Mouse (Mus musculus): Measurements from ENCODE around the gene Krtap5-5. TPM values are rescaled to one million over a fixed set of nuclear protein-coding genes. Genes with fewer than 3 reads are reported as not detected.

The Krtap5-5 gene
- total and polyA plus RNA-seq, 2 experiments from 2014 or later: not detected

- DNase-seq (ENCODE audit: low spot score): no peak
- ATAC-seq (ENCODE audit: insufficient read depth, low read depth): no peak
- Histone ChIP-seq H3K4me2 (ENCODE audit: low read depth, low read length) (no peak overlapping the region), H3K4me3 (ENCODE audit: low read depth, low read length) (no peak overlapping the region), H3K27ac (ENCODE audit: low read depth) (no peak overlapping the region), H3K9me3 (replicated peaks; ENCODE audit: control insufficient read depth, low read length) (no peaks in the 10 kb centered on the region), H3K36me3 (replicated peaks; ENCODE audit: control insufficient read depth, insufficient read depth, low read length) (no peaks in the 10 kb centered on the region), H3K27me3 (ENCODE audit: control insufficient read depth, insufficient read depth, low read length) (no peaks in the 10 kb centered on the region), H3K4me1 (ENCODE audit: control insufficient read depth, insufficient read depth) (no peaks in the 10 kb centered on the region), H3K9ac (replicated peaks; ENCODE audit: low read depth, low read length) (no peak overlapping the region)
- TF ChIP-seq CTCF (IDR thresholded peaks at IDR 0.05; ENCODE audit: low read depth) (no peak), EP300 (IDR thresholded peaks at IDR 0.05; ENCODE audit: low read depth) (no peak)
Observed at GRCm38 (mm10) chr7:142205488-142205887, 24.3 kb downstream of the Krtap5-5 start.

GRCm38 (mm10) chr7:142201064-142201463 lies 28.7 kb downstream of the Krtap5-5 start, which contains the start of gene Krtap5-3:
Gene Krtap5-3, plus strand, starts transcription at chr7:142201364.
- Histone ChIP-seq H3K4me1 (ENCODE audit: control insufficient read depth, insufficient read depth) (no peaks in the 10 kb centered on the region), H3K27me3 (ENCODE audit: control insufficient read depth, insufficient read depth, low read length) (no peaks in the 10 kb centered on the region), H3K4me3 (ENCODE audit: low read depth, low read length) (no peak within 1 kb of the TSS), H3K4me2 (ENCODE audit: low read depth, low read length) (no peak within 1 kb of the TSS), H3K9me3 (replicated peaks; ENCODE audit: control insufficient read depth, low read length) (no peaks in the 10 kb centered on the region), H3K36me3 (replicated peaks; ENCODE audit: control insufficient read depth, insufficient read depth, low read length) (no peaks in the 10 kb centered on the region), H3K27ac (ENCODE audit: low read depth) (no peak within 1 kb of the TSS), H3K9ac (replicated peaks; ENCODE audit: low read depth, low read length) (no peak within 1 kb of the TSS)
- TF ChIP-seq CTCF (IDR thresholded peaks at IDR 0.05; ENCODE audit: low read depth): no peak
- TF ChIP-seq EP300 (IDR thresholded peaks at IDR 0.05; ENCODE audit: low read depth): no peak
- WGBS: 57% methylated on average over 1 of the region's 1 CpGs
- ATAC-seq (ENCODE audit: insufficient read depth, low read depth) (no peak), DNase-seq (ENCODE audit: low spot score) (no peak)

GRCm38 (mm10) chr7:142198748-142199147 lies 31.0 kb downstream of the Krtap5-5 start:
- no peak overlapping the region for H3K27ac ChIP-seq (ENCODE audit: low read depth)
- 60% methylated on average over 2 of the region's 2 CpGs for WGBS

GRCm38 (mm10) chr7:142190289-142190688 lies 39.5 kb downstream of the Krtap5-5 start, which contains the start of gene Gm10153:
Gene Gm10153, minus strand, starts transcription at chr7:142190389.
- Histone ChIP-seq H3K9me3 (replicated peaks; ENCODE audit: control insufficient read depth, low read length) (no peaks in the 10 kb centered on the region), H3K4me1 (ENCODE audit: control insufficient read depth, insufficient read depth) (no peaks in the 10 kb centered on the region), H3K36me3 (replicated peaks; ENCODE audit: control insufficient read depth, insufficient read depth, low read length) (no peaks in the 10 kb centered on the region), H3K4me2 (ENCODE audit: low read depth, low read length) (no peak within 1 kb of the TSS), H3K4me3 (ENCODE audit: low read depth, low read length) (no peak within 1 kb of the TSS), H3K27me3 (ENCODE audit: control insufficient read depth, insufficient read depth, low read length) (no peaks in the 10 kb centered on the region), H3K27ac (ENCODE audit: low read depth) (no peak within 1 kb of the TSS), H3K9ac (replicated peaks; ENCODE audit: low read depth, low read length) (no peak within 1 kb of the TSS)
- DNase-seq (ENCODE audit: low spot score): no peak
- no peak for ATAC-seq (ENCODE audit: insufficient read depth, low read depth)
- no peak for TF ChIP-seq EP300 (IDR thresholded peaks at IDR 0.05; ENCODE audit: low read depth)
- WGBS: 29% methylated on average over 2 of the region's 2 CpGs

More at GRCm38 (mm10) chr7:142198748-142199147, 31.0 kb downstream of the Krtap5-5 start:
- TF ChIP-seq CTCF (IDR thresholded peaks at IDR 0.05; ENCODE audit: low read depth) (no peak), EP300 (IDR thresholded peaks at IDR 0.05; ENCODE audit: low read depth) (no peak)
- no peaks in the 10 kb centered on the region for H3K36me3 ChIP-seq (replicated peaks; ENCODE audit: control insufficient read depth, insufficient read depth, low read length)
- no peaks in the 10 kb centered on the region for H3K9me3 ChIP-seq (replicated peaks; ENCODE audit: control insufficient read depth, low read length)
- no peak overlapping the region for H3K4me2 ChIP-seq (ENCODE audit: low read depth, low read length)
- H3K27me3 ChIP-seq (ENCODE audit: control insufficient read depth, insufficient read depth, low read length): no peaks in the 10 kb centered on the region
- H3K9ac ChIP-seq (replicated peaks; ENCODE audit: low read depth, low read length): no peak overlapping the region
- H3K4me3 ChIP-seq (ENCODE audit: low read depth, low read length): no peak overlapping the region
- DNase-seq (ENCODE audit: low spot score): no peak
- no peak for ATAC-seq (ENCODE audit: insufficient read depth, low read depth)
- no peaks in the 10 kb centered on the region for H3K4me1 ChIP-seq (ENCODE audit: control insufficient read depth, insufficient read depth)

GRCm38 (mm10) chr7:142188156-142188555 lies 41.6 kb downstream of the Krtap5-5 start:
- DNase-seq (ENCODE audit: low spot score): no peak
- H3K4me2 ChIP-seq (ENCODE audit: low read depth, low read length): no peak overlapping the region
- H3K36me3 ChIP-seq (replicated peaks; ENCODE audit: control insufficient read depth, insufficient read depth, low read length): no peaks in the 10 kb centered on the region
- no peaks in the 10 kb centered on the region for H3K27me3 ChIP-seq (ENCODE audit: control insufficient read depth, insufficient read depth, low read length)
- H3K9me3 ChIP-seq (replicated peaks; ENCODE audit: control insufficient read depth, low read length): no peaks in the 10 kb centered on the region
- 52% methylated on average over 2 of the region's 2 CpGs for WGBS
- H3K4me1 ChIP-seq (ENCODE audit: control insufficient read depth, insufficient read depth): no peaks in the 10 kb centered on the region
- ATAC-seq (ENCODE audit: insufficient read depth, low read depth): no peak
- H3K9ac ChIP-seq (replicated peaks; ENCODE audit: low read depth, low read length): no peak overlapping the region
- no peak for TF ChIP-seq EP300 (IDR thresholded peaks at IDR 0.05; ENCODE audit: low read depth)
- TF ChIP-seq CTCF (IDR thresholded peaks at IDR 0.05; ENCODE audit: low read depth): no peak
- no peak overlapping the region for H3K27ac ChIP-seq (ENCODE audit: low read depth)
- H3K4me3 ChIP-seq (ENCODE audit: low read depth, low read length): no peak overlapping the region

GRCm38 (mm10) chr7:142181021-142181420 lies 48.8 kb downstream of the Krtap5-5 start:
- no peak for ATAC-seq (ENCODE audit: insufficient read depth, low read depth)
- Histone ChIP-seq H3K36me3 (replicated peaks; ENCODE audit: control insufficient read depth, insufficient read depth, low read length) (no peaks in the 10 kb centered on the region), H3K27ac (ENCODE audit: low read depth) (no peak overlapping the region), H3K4me2 (ENCODE audit: low read depth, low read length) (no peak overlapping the region), H3K4me1 (ENCODE audit: control insufficient read depth, insufficient read depth) (no peaks in the 10 kb centered on the region), H3K27me3 (ENCODE audit: control insufficient read depth, insufficient read depth, low read length) (no peaks in the 10 kb centered on the region), H3K4me3 (ENCODE audit: low read depth, low read length) (no peak overlapping the region), H3K9ac (replicated peaks; ENCODE audit: low read depth, low read length) (no peak overlapping the region), H3K9me3 (replicated peaks; ENCODE audit: control insufficient read depth, low read length) (no peaks in the 10 kb centered on the region)
- no peak for DNase-seq (ENCODE audit: low spot score)
- no peak for TF ChIP-seq CTCF (IDR thresholded peaks at IDR 0.05; ENCODE audit: low read depth)
- TF ChIP-seq EP300 (IDR thresholded peaks at IDR 0.05; ENCODE audit: low read depth): no peak
- WGBS: 41% methylated on average over 1 of the region's 1 CpGs

Other genes with a start within 250 kb of the Krtap5-5 start
- gene Mob2, start 168.9 kb downstream of the Krtap5-5 start, total RNA-seq (2014; rRNA removed; ENCODE audit: low replicate concordance): 48.3 and 53.6 TPM in 2 replicates
- gene Mob2, start 168.9 kb downstream of the Krtap5-5 start, polyA plus RNA-seq (2015; fragmentation: Nextera tagmentation; extraction: Ambion mirVana): 45.5 and 49.6 TPM in 2 replicates
- 29.4 and 31.4 TPM in 2 replicates for gene Dusp8, start 134.1 kb downstream of the Krtap5-5 start, total RNA-seq (2014; rRNA removed; ENCODE audit: low replicate concordance)
- gene Dusp8, start 134.1 kb downstream of the Krtap5-5 start, polyA plus RNA-seq (2015; fragmentation: Nextera tagmentation; extraction: Ambion mirVana): 6.4 and 9.0 TPM in 2 replicates
- not detected in 2 replicates for gene Gm45618, start 109.2 kb downstream of the Krtap5-5 start, total RNA-seq (2014; rRNA removed; ENCODE audit: low replicate concordance)
- gene Gm45618, start 109.2 kb downstream of the Krtap5-5 start, polyA plus RNA-seq (2015; fragmentation: Nextera tagmentation; extraction: Ambion mirVana): not detected in 2 replicates
- not detected in 2 replicates for gene Gm39115, start 93.9 kb downstream of the Krtap5-5 start, total RNA-seq (2014; rRNA removed; ENCODE audit: low replicate concordance)
- not detected in 2 replicates for gene Gm39115, start 93.9 kb downstream of the Krtap5-5 start, polyA plus RNA-seq (2015; fragmentation: Nextera tagmentation; extraction: Ambion mirVana)
- gene Gm45337, start 85.4 kb downstream of the Krtap5-5 start, total RNA-seq (2014; rRNA removed; ENCODE audit: low replicate concordance): not detected in 2 replicates
- gene Gm45337, start 85.4 kb downstream of the Krtap5-5 start, polyA plus RNA-seq (2015; fragmentation: Nextera tagmentation; extraction: Ambion mirVana): not detected in 2 replicates
- not detected in 2 replicates for gene Gm29735, start 72.9 kb downstream of the Krtap5-5 start, total RNA-seq (2014; rRNA removed; ENCODE audit: low replicate concordance)
- not detected in 2 replicates for gene Gm29735, start 72.9 kb downstream of the Krtap5-5 start, polyA plus RNA-seq (2015; fragmentation: Nextera tagmentation; extraction: Ambion mirVana)
- gene Gm4553, start 64.2 kb downstream of the Krtap5-5 start, total RNA-seq (2014; rRNA removed; ENCODE audit: low replicate concordance): not detected in 2 replicates
- gene Gm4553, start 64.2 kb downstream of the Krtap5-5 start, polyA plus RNA-seq (2015; fragmentation: Nextera tagmentation; extraction: Ambion mirVana): not detected in 2 replicates
- not detected in 2 replicates for gene Krtap5-2, start 54.0 kb downstream of the Krtap5-5 start, total RNA-seq (2014; rRNA removed; ENCODE audit: low replicate concordance)
- not detected in 2 replicates for gene Krtap5-2, start 54.0 kb downstream of the Krtap5-5 start, polyA plus RNA-seq (2015; fragmentation: Nextera tagmentation; extraction: Ambion mirVana)
- gene Gm10153, start 39.6 kb downstream of the Krtap5-5 start, total RNA-seq (2014; rRNA removed; ENCODE audit: low replicate concordance): not detected in 2 replicates
- gene Gm10153, start 39.6 kb downstream of the Krtap5-5 start, polyA plus RNA-seq (2015; fragmentation: Nextera tagmentation; extraction: Ambion mirVana): not detected in 2 replicates
- gene Krtap5-3, start 28.6 kb downstream of the Krtap5-5 start, total RNA-seq (2014; rRNA removed; ENCODE audit: low replicate concordance): not detected in 2 replicates
- gene Krtap5-3, start 28.6 kb downstream of the Krtap5-5 start, polyA plus RNA-seq (2015; fragmentation: Nextera tagmentation; extraction: Ambion mirVana): not detected in 2 replicates
- not detected in 2 replicates for gene Gm7579, start 18.1 kb downstream of the Krtap5-5 start, total RNA-seq (2014; rRNA removed; ENCODE audit: low replicate concordance)
- not detected in 2 replicates for gene Gm7579, start 18.1 kb downstream of the Krtap5-5 start, polyA plus RNA-seq (2015; fragmentation: Nextera tagmentation; extraction: Ambion mirVana)
- gene Gm40460, start 11.1 kb upstream of the Krtap5-5 start, total RNA-seq (2014; rRNA removed; ENCODE audit: low replicate concordance): not detected in 2 replicates
- gene Gm40460, start 11.1 kb upstream of the Krtap5-5 start, polyA plus RNA-seq (2015; fragmentation: Nextera tagmentation; extraction: Ambion mirVana): not detected in 2 replicates
- not detected in 2 replicates for gene Gm2431, start 28.4 kb upstream of the Krtap5-5 start, total RNA-seq (2014; rRNA removed; ENCODE audit: low replicate concordance)
- not detected in 2 replicates for gene Gm2431, start 28.4 kb upstream of the Krtap5-5 start, polyA plus RNA-seq (2015; fragmentation: Nextera tagmentation; extraction: Ambion mirVana)
- gene Gm4559, start 44.4 kb upstream of the Krtap5-5 start, total RNA-seq (2014; rRNA removed; ENCODE audit: low replicate concordance): not detected in 2 replicates
- not detected in 2 replicates for gene Gm4559, start 44.4 kb upstream of the Krtap5-5 start, polyA plus RNA-seq (2015; fragmentation: Nextera tagmentation; extraction: Ambion mirVana)
- gene Krtap5-1, start 67.1 kb upstream of the Krtap5-5 start, total RNA-seq (2014; rRNA removed; ENCODE audit: low replicate concordance): not detected in 2 replicates
- gene Krtap5-1, start 67.1 kb upstream of the Krtap5-5 start, polyA plus RNA-seq (2015; fragmentation: Nextera tagmentation; extraction: Ambion mirVana): not detected in 2 replicates
- gene Krtap5-4, start 73.6 kb upstream of the Krtap5-5 start, total RNA-seq (2014; rRNA removed; ENCODE audit: low replicate concordance): not detected in 2 replicates
- not detected in 2 replicates for gene Krtap5-4, start 73.6 kb upstream of the Krtap5-5 start, polyA plus RNA-seq (2015; fragmentation: Nextera tagmentation; extraction: Ambion mirVana)
- 0.62 and 4.0 TPM in 2 replicates for gene Ifitm10, start 143.8 kb upstream of the Krtap5-5 start, total RNA-seq (2014; rRNA removed; ENCODE audit: low replicate concordance)
- 3.4 and 3.9 TPM in 2 replicates for gene Ifitm10, start 143.8 kb upstream of the Krtap5-5 start, polyA plus RNA-seq (2015; fragmentation: Nextera tagmentation; extraction: Ambion mirVana)
- gene Gm49369, start 152.7 kb upstream of the Krtap5-5 start, total RNA-seq (2014; rRNA removed; ENCODE audit: low replicate concordance): not detected in 2 replicates
- 0.85 TPM in 1 of 2 replicates, not detected in the other for gene Gm49369, start 152.7 kb upstream of the Krtap5-5 start, polyA plus RNA-seq (2015; fragmentation: Nextera tagmentation; extraction: Ambion mirVana)
- gene Ctsd, start 158.1 kb upstream of the Krtap5-5 start, total RNA-seq (2014; rRNA removed; ENCODE audit: low replicate concordance): 1,049 and 1,105 TPM in 2 replicates
- 484 and 489 TPM in 2 replicates for gene Ctsd, start 158.1 kb upstream of the Krtap5-5 start, polyA plus RNA-seq (2015; fragmentation: Nextera tagmentation; extraction: Ambion mirVana)
- gene Syt8, start 204.9 kb upstream of the Krtap5-5 start, total RNA-seq (2014; rRNA removed; ENCODE audit: low replicate concordance): 18.0 TPM in 1 of 2 replicates, not detected in the other
- 0.10 TPM in 1 of 2 replicates, not detected in the other for gene Syt8, start 204.9 kb upstream of the Krtap5-5 start, polyA plus RNA-seq (2015; fragmentation: Nextera tagmentation; extraction: Ambion mirVana)
- gene Tnni2, start 211.8 kb upstream of the Krtap5-5 start, total RNA-seq (2014; rRNA removed; ENCODE audit: low replicate concordance): not detected in 2 replicates
- 8.9 and 9.9 TPM in 2 replicates for gene Tnni2, start 211.8 kb upstream of the Krtap5-5 start, polyA plus RNA-seq (2015; fragmentation: Nextera tagmentation; extraction: Ambion mirVana)
- gene Lsp1, start 230.8 kb upstream of the Krtap5-5 start, total RNA-seq (2014; rRNA removed; ENCODE audit: low replicate concordance): 20.8 and 84.4 TPM in 2 replicates
- 47.7 and 53.1 TPM in 2 replicates for gene Lsp1, start 230.8 kb upstream of the Krtap5-5 start, polyA plus RNA-seq (2015; fragmentation: Nextera tagmentation; extraction: Ambion mirVana)

All from heart, postnatal 0 days (tissue).